Mouse (Mus musculus): ENCODE data around the gene Wnt11. TPM values are rescaled to one million over a fixed set of nuclear protein-coding genes. Genes with fewer than 3 reads are reported as not detected.

Wnt11 gene
- polyA plus RNA-seq, 1 experiment from 2014 or later = 4.2 TPM

DNA sequence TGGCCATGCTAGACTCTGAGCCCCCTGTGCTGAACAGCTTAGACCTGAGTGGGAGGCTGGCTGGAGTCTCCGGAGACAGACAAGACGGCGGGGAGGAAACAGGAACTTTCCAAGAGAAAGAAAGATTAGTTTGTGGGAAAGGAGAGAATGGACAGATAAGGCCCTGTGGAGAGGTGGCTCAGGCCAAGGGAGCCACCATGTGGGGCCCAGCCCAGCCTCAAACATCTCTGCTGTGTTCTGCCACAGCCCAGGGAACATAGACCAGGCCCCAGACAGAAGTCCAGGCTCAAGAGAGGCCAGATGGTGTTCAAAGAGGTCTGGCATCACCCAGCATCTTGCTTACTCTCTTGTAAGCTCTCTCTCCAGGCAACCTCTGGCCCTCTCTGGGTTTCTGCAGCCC, 22.2 kb downstream of the Wnt11 start:
- no peak overlapping the region for H3K4me3 ChIP-seq (ENCODE audit: low read depth, low read length)
- no peak overlapping the region for H3K27ac ChIP-seq (replicated peaks; ENCODE audit: low read depth, low read length)
- no peak for DNase-seq (ENCODE audit: low spot score)
- H3K9ac ChIP-seq (replicated peaks; ENCODE audit: low read length) = no peak overlapping the region
- no peaks in the 10 kb centered on the region for H3K9me3 ChIP-seq (replicated peaks; ENCODE audit: control insufficient read depth, low read length)
- H3K4me1 ChIP-seq (ENCODE audit: control insufficient read depth, insufficient read depth, low read length) = no peaks in the 10 kb centered on the region
- no peak for ATAC-seq (replicated peaks; ENCODE audit: insufficient number of reproducible peaks, low FRiP score, low TSS enrichment, low read depth)
- H3K36me3 ChIP-seq (replicated peaks; ENCODE audit: control insufficient read depth, insufficient read depth, low read depth, low read length) = no peaks in the 10 kb centered on the region
- H3K4me2 ChIP-seq (ENCODE audit: low read depth, low read length) = no peak overlapping the region
- 72% methylated on average over 3 of the region's 3 CpGs for WGBS
- no peaks in the 10 kb centered on the region for H3K27me3 ChIP-seq (ENCODE audit: control insufficient read depth, insufficient read depth, low read length)

DNA sequence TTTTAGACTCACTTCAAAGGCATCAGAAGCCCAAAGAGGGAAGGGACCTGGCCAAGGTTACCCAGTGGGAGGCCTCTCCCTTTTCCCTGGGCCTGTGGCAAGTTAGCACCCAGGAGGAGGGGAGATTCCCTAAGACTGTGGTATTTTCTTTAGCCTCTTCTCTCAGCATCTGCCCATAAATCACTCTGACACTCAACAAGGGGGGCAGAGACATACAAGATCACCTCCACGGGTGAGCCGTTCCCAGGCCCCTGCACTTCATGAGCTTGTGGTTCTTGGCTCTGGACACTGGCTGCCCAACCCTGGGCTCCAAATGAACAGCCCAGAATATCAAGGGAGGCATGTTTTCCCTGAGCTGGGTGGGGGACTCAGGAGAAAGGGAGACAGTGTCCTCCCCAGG, 26.1 kb downstream of the Wnt11 start:
- no peaks in the 10 kb centered on the region for H3K36me3 ChIP-seq (replicated peaks; ENCODE audit: control insufficient read depth, insufficient read depth, low read depth, low read length)
- no peak for DNase-seq (ENCODE audit: low spot score)
- no peak overlapping the region for H3K9ac ChIP-seq (replicated peaks; ENCODE audit: low read length)
- no peak overlapping the region for H3K4me3 ChIP-seq (ENCODE audit: low read depth, low read length)
- H3K4me1 ChIP-seq (ENCODE audit: control insufficient read depth, insufficient read depth, low read length) = no peaks in the 10 kb centered on the region
- H3K27ac ChIP-seq (replicated peaks; ENCODE audit: low read depth, low read length) = no peak overlapping the region
- ATAC-seq (replicated peaks; ENCODE audit: insufficient number of reproducible peaks, low FRiP score, low TSS enrichment, low read depth) = no peak
- no peaks in the 10 kb centered on the region for H3K27me3 ChIP-seq (ENCODE audit: control insufficient read depth, insufficient read depth, low read length)
- no peaks in the 10 kb centered on the region for H3K9me3 ChIP-seq (replicated peaks; ENCODE audit: control insufficient read depth, low read length)
- H3K4me2 ChIP-seq (ENCODE audit: low read depth, low read length) = no peak overlapping the region
- WGBS = 61% methylated on average over 2 of the region's 2 CpGs

DNA sequence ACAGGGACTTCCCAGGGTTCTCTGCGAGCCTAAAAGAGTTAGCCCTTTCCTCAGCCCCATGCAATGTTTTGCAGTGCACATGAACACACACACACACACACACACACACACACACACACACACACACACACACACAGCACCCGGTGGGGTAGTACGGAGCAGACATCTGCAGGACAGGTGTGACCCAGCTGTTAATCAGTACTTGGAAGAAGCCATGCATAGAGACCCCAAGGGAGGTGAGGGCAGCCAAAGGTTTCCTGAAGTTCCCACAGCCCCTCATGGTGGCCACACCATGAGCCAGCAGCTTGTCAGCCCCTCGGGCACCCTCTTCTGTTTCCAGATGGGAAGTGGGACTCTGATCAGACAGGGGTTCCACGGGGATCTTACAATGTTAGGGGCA, 28.1 kb downstream of the Wnt11 start:
- H3K9me3 ChIP-seq (replicated peaks; ENCODE audit: control insufficient read depth, low read length) = no peaks in the 10 kb centered on the region
- H3K4me2 ChIP-seq (ENCODE audit: low read depth, low read length) = no peak overlapping the region
- 57% methylated on average over 5 of the region's 5 CpGs for WGBS
- H3K4me1 ChIP-seq (ENCODE audit: control insufficient read depth, insufficient read depth, low read length) = no peaks in the 10 kb centered on the region
- no peaks in the 10 kb centered on the region for H3K36me3 ChIP-seq (replicated peaks; ENCODE audit: control insufficient read depth, insufficient read depth, low read depth, low read length)
- H3K27me3 ChIP-seq (ENCODE audit: control insufficient read depth, insufficient read depth, low read length) = no peaks in the 10 kb centered on the region
- H3K4me3 ChIP-seq (ENCODE audit: low read depth, low read length) = no peak overlapping the region
- H3K9ac ChIP-seq (replicated peaks; ENCODE audit: low read length) = no peak overlapping the region
- no peak for ATAC-seq (replicated peaks; ENCODE audit: insufficient number of reproducible peaks, low FRiP score, low TSS enrichment, low read depth)
- no peak for DNase-seq (ENCODE audit: low spot score)
- H3K27ac ChIP-seq (replicated peaks; ENCODE audit: low read depth, low read length) = no peak overlapping the region

DNA sequence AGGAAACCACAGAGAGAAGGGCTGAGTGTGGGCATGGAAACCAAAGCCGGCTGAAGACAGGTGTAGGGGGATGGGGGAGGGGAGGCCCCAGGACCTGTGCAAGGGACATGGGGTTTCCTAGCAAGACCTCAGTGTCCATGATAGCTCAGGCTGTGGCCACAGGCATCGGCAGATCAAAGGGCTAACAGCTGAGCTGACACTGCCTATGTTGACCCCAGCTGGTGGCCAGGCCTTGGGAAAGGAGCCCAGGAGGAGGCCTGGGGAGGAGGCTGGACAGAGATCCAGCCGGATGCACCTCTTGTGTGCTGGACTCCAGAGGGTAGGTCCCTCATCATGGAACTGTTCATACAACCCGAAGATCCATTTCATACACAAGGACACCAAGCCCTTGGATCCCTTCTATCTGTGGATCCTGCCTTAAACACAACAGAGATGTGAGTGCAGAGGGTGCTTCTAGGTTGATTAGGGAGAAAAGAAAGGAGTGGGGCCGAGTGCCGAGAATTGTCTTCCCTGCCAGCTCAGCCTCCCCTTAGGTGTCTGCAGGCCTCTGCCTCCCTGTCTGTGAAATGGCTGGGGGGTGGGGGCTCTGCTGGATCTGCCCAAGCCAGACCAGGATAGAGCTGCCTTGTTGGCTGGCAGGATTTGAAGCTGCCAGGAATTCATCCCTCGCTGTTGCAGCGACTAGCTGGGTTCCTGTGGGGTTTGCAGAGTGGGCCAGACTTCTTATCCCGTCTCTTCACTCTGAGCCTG, 29.2 kb downstream of the Wnt11 start:
- DNase-seq (ENCODE audit: low spot score) = no peak
- WGBS = 45% methylated on average over 9 of the region's 9 CpGs
- Histone ChIP-seq H3K4me3 (ENCODE audit: low read depth, low read length) (no peak overlapping the region), H3K9ac (replicated peaks; ENCODE audit: low read length) (peak overlapping the region; percentile 43), H3K4me1 (ENCODE audit: control insufficient read depth, insufficient read depth, low read length) (no peaks in the 10 kb centered on the region), H3K4me2 (ENCODE audit: low read depth, low read length) (no peak overlapping the region), H3K36me3 (replicated peaks; ENCODE audit: control insufficient read depth, insufficient read depth, low read depth, low read length) (no peaks in the 10 kb centered on the region), H3K27me3 (ENCODE audit: control insufficient read depth, insufficient read depth, low read length) (no peaks in the 10 kb centered on the region), H3K9me3 (replicated peaks; ENCODE audit: control insufficient read depth, low read length) (no peaks in the 10 kb centered on the region), H3K27ac (replicated peaks; ENCODE audit: low read depth, low read length) (no peak overlapping the region)
- ATAC-seq (replicated peaks; ENCODE audit: insufficient number of reproducible peaks, low FRiP score, low TSS enrichment, low read depth) = no peak

DNA sequence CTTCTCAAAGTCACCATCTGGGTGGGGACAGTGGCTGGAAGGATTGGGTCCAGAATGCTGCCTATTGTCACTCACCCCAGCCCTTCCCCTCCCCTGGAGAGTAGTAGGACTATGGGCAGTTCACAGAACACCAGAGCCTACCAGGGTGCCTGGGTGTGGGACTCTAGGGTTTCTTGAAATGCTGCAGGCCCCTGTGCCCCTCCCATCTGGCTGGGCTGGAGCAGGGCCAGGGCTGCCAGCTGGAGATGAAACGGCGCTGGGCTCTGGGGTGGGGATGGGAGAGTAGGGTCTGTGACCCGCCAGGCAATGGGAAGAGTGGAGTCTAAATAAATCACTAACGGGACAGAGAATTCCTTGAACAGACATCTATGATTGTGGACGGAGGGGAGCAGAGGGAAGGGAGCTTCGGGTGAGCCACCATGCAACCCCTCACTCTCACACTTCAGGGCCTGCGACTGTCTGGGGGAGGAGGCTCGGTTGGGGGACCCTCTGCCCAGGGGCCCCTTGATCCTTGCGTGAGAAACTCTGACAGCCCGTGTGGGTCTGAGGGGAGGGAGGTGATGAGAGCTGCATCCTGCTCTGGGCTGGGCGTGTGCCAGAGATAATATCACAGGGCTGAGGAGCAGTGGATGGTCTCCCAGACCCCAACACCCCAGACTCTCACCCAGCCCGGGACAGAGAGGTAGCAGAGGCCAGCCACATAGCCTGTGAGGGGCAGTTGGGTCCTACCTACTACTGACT, 32.3 kb downstream of the Wnt11 start:
- Histone ChIP-seq H3K27me3 (ENCODE audit: control insufficient read depth, insufficient read depth, low read length) (no peaks in the 10 kb centered on the region), H3K36me3 (replicated peaks; ENCODE audit: control insufficient read depth, insufficient read depth, low read depth, low read length) (no peaks in the 10 kb centered on the region), H3K4me3 (ENCODE audit: low read depth, low read length) (no peak overlapping the region), H3K4me2 (ENCODE audit: low read depth, low read length) (no peak overlapping the region), H3K9ac (replicated peaks; ENCODE audit: low read length) (no peak overlapping the region), H3K9me3 (replicated peaks; ENCODE audit: control insufficient read depth, low read length) (no peaks in the 10 kb centered on the region), H3K4me1 (ENCODE audit: control insufficient read depth, insufficient read depth, low read length) (no peaks in the 10 kb centered on the region), H3K27ac (replicated peaks; ENCODE audit: low read depth, low read length) (no peak overlapping the region)
- DNase-seq (ENCODE audit: low spot score) = no peak
- WGBS = 38% methylated on average over 12 of the region's 12 CpGs
- no peak for ATAC-seq (replicated peaks; ENCODE audit: insufficient number of reproducible peaks, low FRiP score, low TSS enrichment, low read depth)

DNA sequence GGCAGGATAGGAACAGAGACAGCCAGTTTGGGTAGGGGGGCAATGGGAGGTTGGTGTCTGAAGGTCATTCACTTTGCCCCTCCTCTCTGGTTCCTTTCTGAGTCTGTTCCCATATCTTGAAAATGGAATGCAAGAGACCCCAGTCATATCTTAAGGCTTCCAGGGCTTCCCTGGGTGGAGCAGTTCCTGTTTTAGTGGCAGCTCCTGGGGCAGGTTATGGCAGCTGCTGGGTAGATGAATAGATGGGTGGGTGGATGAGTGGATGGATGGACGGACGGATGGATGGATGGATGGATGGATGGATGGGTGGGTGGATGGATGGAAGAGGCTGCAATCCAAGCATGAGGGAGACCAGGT, 32.9 kb downstream of the Wnt11 start:
- no peak overlapping the region for H3K27ac ChIP-seq (replicated peaks; ENCODE audit: low read depth, low read length)
- H3K9ac ChIP-seq (replicated peaks; ENCODE audit: low read length) = no peak overlapping the region
- no peak overlapping the region for H3K4me2 ChIP-seq (ENCODE audit: low read depth, low read length)
- H3K4me1 ChIP-seq (ENCODE audit: control insufficient read depth, insufficient read depth, low read length) = no peaks in the 10 kb centered on the region
- no peaks in the 10 kb centered on the region for H3K27me3 ChIP-seq (ENCODE audit: control insufficient read depth, insufficient read depth, low read length)
- ATAC-seq (replicated peaks; ENCODE audit: insufficient number of reproducible peaks, low FRiP score, low TSS enrichment, low read depth) = no peak
- H3K36me3 ChIP-seq (replicated peaks; ENCODE audit: control insufficient read depth, insufficient read depth, low read depth, low read length) = no peaks in the 10 kb centered on the region
- DNase-seq (ENCODE audit: low spot score) = no peak
- H3K4me3 ChIP-seq (ENCODE audit: low read depth, low read length) = no peak overlapping the region
- 83% methylated on average over 2 of the region's 2 CpGs for WGBS
- H3K9me3 ChIP-seq (replicated peaks; ENCODE audit: control insufficient read depth, low read length) = no peaks in the 10 kb centered on the region

DNA sequence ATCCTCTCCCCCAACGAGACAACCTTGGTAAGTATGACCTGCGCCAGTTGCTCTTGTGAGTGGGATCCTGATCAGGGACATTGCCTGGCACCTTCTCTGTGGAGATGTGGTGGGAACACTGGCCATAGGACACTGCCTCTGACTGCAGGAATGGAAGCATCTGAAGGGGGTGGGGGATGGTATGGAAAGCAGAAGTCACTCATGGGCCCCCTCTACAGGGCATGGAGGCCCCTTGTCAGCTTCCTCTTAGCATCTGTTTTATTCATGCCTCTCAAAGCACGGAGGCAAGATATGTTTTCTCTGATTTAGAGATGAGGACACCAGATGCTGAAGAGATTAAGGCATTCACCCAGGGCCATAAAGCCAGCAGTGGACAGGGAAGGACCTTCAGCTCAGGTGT, 34.2 kb downstream of the Wnt11 start:
- DNase-seq (ENCODE audit: low spot score) = no peak
- Histone ChIP-seq H3K4me2 (ENCODE audit: low read depth, low read length) (no peak overlapping the region), H3K4me1 (ENCODE audit: control insufficient read depth, insufficient read depth, low read length) (no peaks in the 10 kb centered on the region), H3K4me3 (ENCODE audit: low read depth, low read length) (no peak overlapping the region), H3K27me3 (ENCODE audit: control insufficient read depth, insufficient read depth, low read length) (no peaks in the 10 kb centered on the region), H3K27ac (replicated peaks; ENCODE audit: low read depth, low read length) (no peak overlapping the region), H3K36me3 (replicated peaks; ENCODE audit: control insufficient read depth, insufficient read depth, low read depth, low read length) (no peaks in the 10 kb centered on the region), H3K9me3 (replicated peaks; ENCODE audit: control insufficient read depth, low read length) (no peaks in the 10 kb centered on the region), H3K9ac (replicated peaks; ENCODE audit: low read length) (no peak overlapping the region)
- 59% methylated on average over 3 of the region's 3 CpGs for WGBS
- no peak for ATAC-seq (replicated peaks; ENCODE audit: insufficient number of reproducible peaks, low FRiP score, low TSS enrichment, low read depth)

DNA sequence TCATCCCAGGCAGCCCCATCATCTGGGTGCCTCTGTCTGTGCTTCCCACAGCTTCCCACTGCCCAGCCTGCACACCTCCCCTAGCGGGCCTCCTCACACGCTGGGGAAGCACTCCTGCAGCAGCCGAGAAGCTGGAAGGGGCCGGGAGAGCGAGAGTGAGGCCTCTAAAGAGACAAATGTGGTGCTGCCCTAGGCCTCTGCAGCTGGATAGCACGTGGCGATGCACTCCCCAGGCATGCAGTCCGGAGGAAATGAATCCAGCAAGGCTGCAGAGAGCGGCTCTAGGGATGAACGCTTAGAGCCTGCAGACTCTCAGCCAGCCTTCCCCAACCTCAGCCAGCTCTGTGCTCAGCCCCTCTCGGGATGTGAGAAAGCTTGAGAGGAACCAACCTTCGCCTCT, 35.9 kb downstream of the Wnt11 start:
- Histone ChIP-seq H3K36me3 (replicated peaks; ENCODE audit: control insufficient read depth, insufficient read depth, low read depth, low read length) (no peaks in the 10 kb centered on the region), H3K4me2 (ENCODE audit: low read depth, low read length) (no peak overlapping the region), H3K9me3 (replicated peaks; ENCODE audit: control insufficient read depth, low read length) (no peaks in the 10 kb centered on the region), H3K27me3 (ENCODE audit: control insufficient read depth, insufficient read depth, low read length) (no peaks in the 10 kb centered on the region), H3K27ac (replicated peaks; ENCODE audit: low read depth, low read length) (peak overlapping the region; percentile 68), H3K4me3 (ENCODE audit: low read depth, low read length) (no peak overlapping the region), H3K4me1 (ENCODE audit: control insufficient read depth, insufficient read depth, low read length) (peaks cover 6% of the 10 kb centered on the region), H3K9ac (replicated peaks; ENCODE audit: low read length) (peak overlapping the region; percentile 47)
- WGBS = 16% methylated on average over 12 of the region's 12 CpGs
- DNase-seq (ENCODE audit: low spot score) (peak; percentile 65), ATAC-seq (replicated peaks; ENCODE audit: insufficient number of reproducible peaks, low FRiP score, low TSS enrichment, low read depth) (peak; percentile 30; the same call in 1 of the 2 replicates)

All from embryonic facial prominence, embryonic 11.5 days (tissue).